Mouse (Mus musculus): ENCODE measurements around the gene Rps6kc1.

GRCm38 (mm10) chr1:190713848-190714247, 197.7 kb downstream of the Rps6kc1 start:
- TF ChIP-seq CTCF (IDR thresholded peaks at IDR 0.05; ENCODE audit: low read depth, low read length) (no peak), EP300 (IDR thresholded peaks at IDR 0.05; ENCODE audit: insufficient read depth, low read depth, low read length) (no peak), POLR2A (IDR thresholded peaks at IDR 0.05; ENCODE audit: insufficient read depth, low read length) (no peak)
